Mouse (Mus musculus) ovary, postnatal 36 days (tissue): ENCODE measurements around the gene D10Wsu102e.
"Not testable (repeated sequence)": the region's sequence is repeated elsewhere in the genome, so short reads cannot be mapped to it uniquely, and the experiment has no call there.

Experiments
- DNase-seq: peaks from one replicate; pipeline ENCODE4 v3.0.0; 2022; ENCODE audit warnings: low spot score, mixed read lengths

D10Wsu102e gene

DNA sequence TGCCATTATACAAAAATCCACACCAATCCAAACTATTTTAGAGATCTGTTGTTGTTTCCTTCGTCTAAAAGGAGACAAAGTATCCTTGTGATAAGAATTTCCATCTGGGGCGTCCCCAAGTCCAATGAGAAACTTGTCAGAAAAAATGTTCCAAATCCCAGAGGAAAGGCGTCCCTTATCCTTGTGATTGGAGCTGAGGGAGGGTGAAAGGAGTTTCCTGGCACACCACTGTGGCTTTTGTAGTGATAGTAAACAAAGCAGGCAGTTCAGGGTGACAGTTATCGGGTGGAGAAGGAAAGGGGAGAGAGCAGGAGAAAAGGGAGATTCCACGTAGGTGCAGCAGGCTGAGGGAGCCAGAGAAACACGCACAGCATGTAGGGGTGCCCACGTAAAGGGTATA is 12.5 kb upstream of the D10Wsu102e start:
- DNase-seq = no peak

DNA sequence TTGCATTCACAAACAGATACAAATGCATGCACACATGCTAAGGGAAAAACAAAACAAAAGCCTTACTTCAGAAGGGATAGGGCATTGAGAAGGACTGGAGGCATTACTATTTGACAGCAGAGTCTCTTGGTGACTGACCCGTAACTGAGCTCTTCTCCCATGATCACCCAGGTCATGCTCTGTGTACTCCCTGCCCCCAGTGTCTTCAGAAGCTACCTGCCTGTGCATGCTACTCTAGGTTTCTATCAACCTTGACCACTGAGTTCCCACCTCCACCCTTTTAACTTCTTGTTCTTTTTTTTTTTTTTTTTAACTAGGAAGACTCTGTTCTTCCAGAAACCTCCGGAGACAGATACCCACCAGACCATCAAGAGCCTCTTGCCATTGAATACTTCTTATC is 9.3 kb upstream of the D10Wsu102e start:
- no peak for DNase-seq

DNA sequence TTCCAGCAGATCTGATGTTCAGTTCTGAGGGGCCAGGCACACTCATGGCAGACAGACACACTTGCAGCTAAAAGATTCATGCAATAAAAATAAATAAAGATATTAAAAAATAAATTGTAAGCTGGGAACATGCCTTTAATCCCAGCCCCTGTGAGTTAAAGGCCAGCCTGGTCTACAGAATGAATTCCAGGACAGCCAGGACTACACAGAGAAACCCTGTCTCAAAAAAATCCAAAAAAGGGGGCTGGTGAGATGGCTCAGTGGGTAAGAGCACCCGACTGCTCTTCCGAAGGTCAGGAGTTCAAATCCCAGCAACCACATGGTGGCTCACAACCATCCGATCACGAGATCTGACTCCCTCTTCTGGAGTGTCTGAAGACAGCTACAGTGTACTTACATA is 8.2 kb upstream of the D10Wsu102e start:
- not testable (repeated sequence) for DNase-seq

GRCm38 (mm10) chr10:83353680-83354332 is 6.2 kb upstream of the D10Wsu102e start:
- DNase-seq = peak; percentile 45

GRCm38 (mm10) chr10:83354333-83354719 is 5.7 kb upstream of the D10Wsu102e start:
- DNase-seq = no peak

GRCm38 (mm10) chr10:83356416-83356815 is 3.6 kb upstream of the D10Wsu102e start:
- DNase-seq = no peak

- no peak for DNase-seq
Observed at GRCm38 (mm10) chr10:83359451-83359850, 570 bp upstream of the D10Wsu102e start.

DNA sequence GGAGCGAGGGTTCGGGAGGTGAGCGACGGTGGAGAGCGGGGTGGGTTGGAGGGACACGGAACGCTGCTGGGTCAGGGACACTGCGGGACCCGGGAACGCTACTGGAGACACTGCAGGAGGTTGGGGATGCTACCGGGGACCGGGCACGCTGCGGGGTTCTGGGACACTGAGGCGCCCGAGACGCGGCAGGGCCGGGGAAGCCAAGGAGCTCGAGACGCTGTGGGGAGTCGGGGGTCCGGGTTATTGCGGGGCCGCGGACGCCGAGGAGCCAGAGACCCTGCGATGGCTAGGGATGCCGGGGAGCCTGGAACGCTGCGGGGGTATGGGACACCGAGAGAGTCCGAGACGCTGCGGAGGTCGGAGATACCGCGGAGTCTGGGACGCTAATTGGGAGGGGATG is 335 bp downstream of the D10Wsu102e start:
- no peak for DNase-seq

DNA sequence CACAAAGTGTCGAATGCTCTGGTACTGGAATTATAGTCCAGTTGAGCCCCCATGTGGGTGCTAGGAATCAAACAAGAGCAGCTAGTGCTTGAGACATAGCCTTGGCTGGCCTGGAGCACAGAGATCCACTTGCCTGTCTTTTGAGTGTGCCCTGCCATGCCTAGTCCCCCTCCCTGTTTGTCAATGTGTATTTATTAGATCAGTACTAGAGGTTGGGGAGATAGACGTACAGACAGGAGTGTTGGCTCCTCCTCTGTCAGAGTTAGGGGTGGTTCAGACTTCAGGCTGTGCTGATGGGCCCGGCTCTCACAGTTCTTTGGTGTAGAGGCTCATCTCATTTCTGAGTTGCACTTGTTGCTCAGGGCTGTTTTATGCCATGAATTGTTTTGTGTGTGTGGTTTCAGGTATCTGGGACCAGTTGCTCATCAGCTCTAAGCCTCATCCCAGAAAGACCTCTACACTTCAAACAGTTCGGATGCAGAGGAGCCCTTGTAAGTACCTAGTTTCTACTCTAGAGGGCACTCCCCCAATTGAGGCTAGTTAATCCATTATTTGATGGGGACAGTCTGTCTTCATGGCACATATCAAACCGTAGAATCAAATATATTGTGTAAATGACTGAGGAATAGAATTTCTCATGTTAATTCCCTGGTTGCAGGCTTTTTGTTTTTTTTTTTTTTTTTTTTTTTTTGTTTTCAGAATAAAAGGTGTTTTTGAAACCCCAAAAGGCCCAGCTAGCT is 1.8 kb downstream of the D10Wsu102e start:
- DNase-seq = no peak

DNA sequence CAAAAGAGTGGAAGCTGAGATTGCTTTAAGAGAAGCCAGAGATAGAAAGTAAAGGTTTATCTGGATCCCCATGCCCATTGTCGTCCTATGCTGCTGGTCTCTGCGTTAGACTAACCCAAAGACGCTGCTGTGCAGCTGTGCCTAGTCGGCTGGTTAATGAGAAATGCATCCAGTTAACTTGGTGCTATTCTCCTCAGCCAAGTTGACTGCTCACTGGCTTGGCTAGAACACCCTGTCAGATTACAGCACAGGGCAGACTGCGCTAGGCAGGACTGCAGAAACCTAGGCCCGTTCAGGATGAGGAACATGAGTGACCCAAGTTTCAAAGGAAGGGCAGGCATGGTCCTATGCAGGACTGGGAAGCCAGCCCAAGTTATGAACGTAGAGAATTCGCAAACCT is 3.4 kb downstream of the D10Wsu102e start:
- no peak for DNase-seq

GRCm38 (mm10) chr10:83368918-83369317 is 8.9 kb downstream of the D10Wsu102e start:
- no peak for DNase-seq

DNA sequence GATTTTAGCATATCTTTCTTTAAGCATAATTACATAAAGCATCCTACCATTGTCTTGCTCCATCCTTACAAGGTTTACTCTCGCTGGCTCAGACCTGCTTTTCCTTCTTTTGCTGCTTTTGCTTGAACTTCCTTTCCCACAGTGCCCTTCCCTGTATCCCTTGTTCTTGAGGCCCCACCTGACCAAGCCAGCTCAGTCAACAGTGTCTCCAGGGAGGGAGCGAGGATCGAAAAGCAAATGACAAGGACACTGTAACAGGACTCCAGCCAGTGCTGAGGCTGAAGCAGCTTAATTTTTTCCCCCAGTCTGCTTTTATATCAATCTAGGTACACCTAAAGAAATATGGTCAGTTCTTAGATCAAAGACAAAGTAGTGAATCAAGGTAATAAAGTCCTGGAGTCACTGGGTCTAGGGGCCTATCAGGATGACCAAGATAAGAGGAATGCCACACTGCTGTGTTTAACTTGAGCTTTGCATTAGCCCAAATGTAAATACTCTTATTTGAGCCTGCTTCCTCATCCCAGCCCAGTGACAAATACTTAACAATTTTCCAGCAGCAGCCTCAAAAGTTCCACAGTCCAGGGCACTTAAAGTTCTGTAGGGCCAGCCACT is 14.1 kb downstream of the D10Wsu102e start:
- DNase-seq = no peak

DNA sequence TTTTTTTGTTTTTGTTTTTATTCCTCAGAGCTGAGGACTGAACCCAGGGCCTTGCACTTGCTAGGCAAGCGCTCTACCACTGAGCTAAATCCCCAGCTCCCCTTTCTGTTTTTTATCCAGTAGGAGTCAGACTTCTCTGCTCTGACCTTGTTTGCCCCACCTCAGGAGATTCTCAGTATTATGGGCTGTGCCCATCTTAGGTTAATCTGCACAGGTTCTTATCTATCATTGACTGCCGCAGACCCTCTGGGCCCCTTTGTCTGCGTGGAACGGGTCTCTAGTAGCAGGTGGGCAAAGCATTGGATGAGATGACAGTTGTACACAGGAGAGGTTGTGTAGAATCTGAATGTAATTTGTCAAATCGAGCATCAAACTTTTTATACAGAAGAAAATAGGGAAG is 15.4 kb downstream of the D10Wsu102e start:
- not testable (repeated sequence) for DNase-seq

GRCm38 (mm10) chr10:83376911-83377682 is 17.1 kb downstream of the D10Wsu102e start:
- DNase-seq = no peak

DNA sequence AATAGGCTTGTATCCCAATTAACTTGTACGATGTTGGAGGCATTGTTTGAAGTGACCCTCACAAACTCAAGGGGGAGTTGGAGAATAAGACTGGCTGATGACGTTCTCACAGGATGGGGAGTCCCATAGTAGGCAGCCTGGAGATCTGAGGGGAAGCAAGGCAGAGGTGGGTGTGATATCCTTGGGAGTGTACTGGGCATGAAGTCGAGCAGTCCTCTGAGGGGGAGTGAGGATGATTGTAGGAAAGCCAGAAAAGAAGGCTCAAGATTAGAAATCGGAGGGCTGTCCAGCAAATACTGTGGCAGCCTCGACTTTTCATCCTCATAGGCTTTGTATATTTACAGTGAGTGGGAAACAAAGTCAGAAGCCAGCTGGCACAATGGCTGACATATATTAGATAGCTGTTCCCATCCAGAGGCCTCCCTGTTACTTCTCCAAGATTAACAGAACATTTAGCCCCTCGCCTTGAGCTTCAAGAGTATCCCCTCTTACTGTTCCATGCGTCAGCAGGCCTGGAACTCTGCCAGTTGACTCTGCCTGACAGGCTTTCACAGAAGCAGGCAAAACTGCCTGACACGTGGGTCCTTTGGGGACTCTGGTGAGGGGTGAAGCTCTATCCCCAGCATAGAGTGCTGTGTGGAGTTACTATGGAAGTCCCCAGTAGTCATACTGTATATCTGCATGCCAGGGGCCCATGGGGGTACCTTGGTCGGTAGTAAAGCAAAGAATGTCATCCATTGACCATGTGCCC is 18.2 kb downstream of the D10Wsu102e start:
- DNase-seq = no peak

- no peak for DNase-seq
Observed at GRCm38 (mm10) chr10:83380501-83380900, 20.5 kb downstream of the D10Wsu102e start.

DNA sequence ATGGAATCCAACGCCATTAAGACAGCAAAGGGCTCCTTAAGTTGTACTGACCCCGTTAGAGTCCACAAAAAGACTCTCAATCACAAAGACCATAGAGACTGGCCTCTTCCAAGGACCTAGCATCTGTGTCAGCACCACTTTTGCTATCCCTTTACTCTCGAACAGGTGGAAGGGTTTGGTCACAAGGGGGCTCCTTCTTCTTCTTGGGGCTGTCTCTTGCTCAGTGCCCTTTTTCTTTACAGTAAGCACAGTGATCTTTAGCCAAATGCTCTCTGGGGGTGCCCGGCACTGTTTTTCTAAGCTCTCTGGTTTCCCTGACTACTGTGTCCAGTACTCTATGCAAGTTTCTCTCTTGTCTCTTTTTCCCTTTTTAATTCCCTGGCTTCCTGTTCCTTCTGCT is 22.5 kb downstream of the D10Wsu102e start:
- DNase-seq = no peak

DNA sequence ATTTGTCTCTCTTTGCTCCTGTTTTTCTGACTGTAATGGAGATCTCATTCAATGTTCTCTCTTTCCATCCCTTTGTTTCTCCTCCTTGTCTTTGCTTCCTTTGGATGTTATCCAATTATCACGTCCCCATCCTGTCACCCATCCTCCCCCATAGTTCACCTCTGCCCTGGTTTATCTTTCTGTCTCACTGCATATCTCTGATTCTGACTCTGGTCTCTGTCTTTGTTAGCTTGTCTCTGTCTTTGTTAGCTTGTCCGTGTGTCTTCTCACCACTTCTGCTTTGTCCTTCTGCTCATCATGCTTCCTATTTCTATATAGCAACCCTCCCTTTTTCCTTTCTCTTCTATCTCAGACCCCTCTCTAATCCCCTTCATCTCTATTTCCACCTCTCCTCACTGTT is 23.0 kb downstream of the D10Wsu102e start:
- no peak for DNase-seq

DNA sequence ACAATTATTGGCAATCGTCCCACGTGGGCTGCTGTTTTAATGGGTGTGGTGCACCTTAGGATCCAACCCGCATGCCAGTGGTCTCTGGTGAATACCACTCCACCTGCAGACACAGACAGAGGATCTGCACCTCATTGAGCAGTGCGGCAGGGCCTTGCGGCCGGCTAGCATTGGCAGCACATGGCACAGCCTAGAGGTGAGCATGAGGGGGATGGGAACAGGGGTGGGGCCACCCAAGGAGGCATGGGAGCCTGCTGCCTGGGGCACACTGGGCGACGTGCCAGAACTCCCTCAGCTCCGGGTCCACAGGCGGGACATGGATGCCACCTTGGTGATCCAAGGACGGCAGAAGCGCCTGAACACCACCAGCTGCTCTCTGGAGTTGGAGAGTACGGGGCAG is 23.8 kb downstream of the D10Wsu102e start:
- no peak for DNase-seq

DNA sequence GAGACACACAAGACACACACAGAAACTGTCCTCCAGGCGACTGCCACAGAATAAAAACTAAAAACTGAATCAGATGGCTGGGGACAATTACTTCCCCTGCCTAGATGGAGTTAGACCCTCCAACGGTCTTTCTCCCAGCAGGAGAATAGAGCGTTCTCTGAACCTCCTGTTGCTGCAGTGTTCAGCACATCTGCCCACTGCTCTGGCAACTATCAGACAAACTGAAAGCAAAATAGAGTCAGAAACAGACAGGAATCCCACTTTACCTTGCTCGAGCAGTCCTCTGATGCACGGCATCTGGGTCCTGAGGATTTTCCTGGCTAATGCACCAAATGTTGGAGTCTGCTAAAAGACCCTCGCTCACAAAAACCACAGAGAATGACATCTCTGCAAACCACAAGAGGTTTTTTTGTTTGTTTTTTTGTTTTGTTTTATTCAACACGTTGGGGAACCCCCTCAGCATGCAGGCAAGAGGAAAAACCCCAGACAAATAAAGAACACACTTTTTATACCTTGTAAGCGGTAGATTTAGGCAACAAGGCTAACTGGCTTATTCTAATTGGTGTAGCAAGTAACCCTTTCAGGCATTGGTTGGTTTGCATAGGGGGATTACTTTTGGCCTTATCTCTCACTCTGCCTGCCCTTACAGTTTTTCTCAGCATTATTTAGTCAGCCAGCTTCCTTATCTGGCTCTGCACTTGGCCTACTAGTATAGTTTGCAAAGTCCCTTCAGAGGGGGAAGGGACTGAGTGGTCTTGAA is 24.6 kb downstream of the D10Wsu102e start:
- no peak for DNase-seq

DNA sequence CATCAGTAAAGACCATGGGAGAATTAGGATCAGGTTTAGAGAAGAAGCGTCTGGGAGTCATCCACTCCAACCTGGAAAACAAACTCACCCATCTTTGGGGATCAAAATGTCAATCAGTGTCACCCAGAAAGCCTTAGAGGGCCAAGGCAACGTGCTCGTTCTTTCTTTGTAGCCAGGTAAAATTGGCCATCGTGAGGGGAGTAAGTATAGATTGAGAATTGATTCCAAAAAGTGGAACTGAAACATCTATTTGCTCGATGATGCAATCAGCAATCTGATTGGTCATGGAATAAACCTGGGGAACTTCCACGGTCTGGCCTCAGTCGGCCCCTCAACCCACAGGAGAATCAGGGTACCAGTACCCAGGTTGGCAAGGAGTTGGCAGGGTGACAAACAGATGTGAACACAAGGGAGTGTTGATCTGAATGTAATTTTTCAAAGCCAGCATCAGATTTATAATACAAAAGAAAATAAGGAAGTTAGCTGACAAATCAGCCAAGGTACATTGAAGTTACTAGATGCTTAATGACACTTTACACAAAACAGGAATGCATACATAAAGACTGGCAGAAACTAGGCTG is 25.4 kb downstream of the D10Wsu102e start:
- no peak for DNase-seq
